ENCODE assay signal across 12 mouse cellular contexts in the genomic region with DNA sequence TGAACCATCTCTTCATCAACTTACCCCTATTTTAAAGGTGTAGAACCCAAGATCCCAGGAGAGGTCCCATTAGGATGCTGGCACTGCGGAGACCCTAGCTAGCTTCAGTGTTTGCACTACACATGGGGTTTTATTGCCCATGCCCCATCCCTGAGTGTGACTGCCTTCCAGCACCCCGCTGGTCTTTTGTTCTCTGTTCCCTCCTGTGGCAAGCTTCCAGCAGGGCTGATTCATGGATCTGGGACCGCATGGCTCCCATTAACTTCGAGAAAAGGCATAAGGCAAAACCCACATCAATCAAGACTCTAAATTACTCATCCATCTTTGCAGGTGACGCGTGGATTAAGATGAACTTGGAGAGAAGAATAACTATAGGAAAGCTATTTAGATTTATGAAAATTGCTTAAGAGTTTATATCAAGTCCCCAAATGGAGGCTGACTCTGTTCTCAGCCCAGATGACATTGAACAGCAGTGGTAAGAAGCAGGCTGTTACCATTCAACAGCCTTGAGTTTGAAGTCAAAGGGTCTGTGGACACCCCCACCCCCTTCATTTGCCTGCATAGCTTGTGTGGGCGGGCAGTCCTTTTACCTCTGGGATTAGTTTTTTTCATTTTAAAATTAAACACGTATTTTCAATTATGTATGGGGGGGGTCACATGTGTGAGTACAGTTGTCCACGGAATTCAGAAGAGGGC.
A peak's percentile ranks its signal among the peaks of the same experiment; 100 is the strongest.
DNase-seq lines count a peak whose midpoint lies in the region; ATAC-seq and TF ChIP-seq lines count a peak whose summit lies in the region.
"Had no signal": no experiment of that assay in that cellular context is flagged by ENCODE, and none has a peak within 500 bp of the region (broad histone marks: within the 10 kb centered on the region; RNA-seq: fewer than 3 reads in every experiment).

No protein-coding gene starts in this region.

- ATAC-seq in cerebellum, adult (ENCODE audit: insufficient number of reproducible peaks, low FRiP score, low TSS enrichment) = no peak
- no peak for ATAC-seq in limb, embryonic 15.5 days (ENCODE audit: insufficient number of reproducible peaks, low FRiP score, low TSS enrichment, low read depth)
- no peak for ATAC-seq in CD4-positive, CD25-positive, alpha-beta regulatory T cell, adult 4 months
- no peak for ATAC-seq in erythroblast, adult 5-6 weeks (replicated peaks; ENCODE audit: low FRiP score, poor library complexity, severe bottlenecking)

- peak overlapping the region; percentile 48; the same call in 1 of the 2 replicates for H3K27ac ChIP-seq in limb, embryonic 15.5 days
- H3K27ac ChIP-seq: heart, adult 2 months; stomach, postnatal 0 days had no signal

- DNase-seq in cerebellum, adult 9-10 months = peak; percentile 1
- peak; percentile 51 for DNase-seq in left cerebral cortex, postnatal 4 days
- no peak for DNase-seq in left cerebral cortex, adult 18-20 months (ENCODE audit: low spot score in 2 of 2)
- peak; percentile 64 for DNase-seq in brain, embryonic 14.5 days (ENCODE audit: low read depth)
- DNase-seq: heart, adult 2 months; kidney, adult 2 months; lung, postnatal 14 days had no signal

- WGBS in limb, embryonic 15.5 days = 34% methylated on average over 9 of the region's 9 CpGs

- H3K4me3 ChIP-seq in limb, embryonic 15.5 days = no peak overlapping the region
- H3K4me3 ChIP-seq: heart, adult 2 months had no signal

- no peaks in the 10 kb centered on the region for H3K36me3 ChIP-seq in limb, embryonic 15.5 days

- TF ChIP-seq CTCF in brain, embryonic 14.5 days (IDR thresholded peaks at IDR 0.05; ENCODE audit: borderline replicate concordance, extremely low read depth, insufficient read depth, insufficient read length) = no peak

- TF ChIP-seq POLR2A in brain, embryonic 14.5 days (IDR thresholded peaks at IDR 0.05; ENCODE audit: borderline replicate concordance, extremely low read depth, insufficient read depth, insufficient read length, poor library complexity, severe bottlenecking) = no peak

- intact Hi-C loops in left cerebral cortex, postnatal 4 days (cut with DNase I) = no loop called here

- no peak overlapping the region for H3K9ac ChIP-seq in limb, embryonic 15.5 days

- H3K27me3 ChIP-seq in limb, embryonic 15.5 days = no peaks in the 10 kb centered on the region

- peaks cover 13% of the 10 kb centered on the region; the same call in 1 of the 2 replicates for H3K4me1 ChIP-seq in limb, embryonic 15.5 days

- no peak overlapping the region for H3K4me2 ChIP-seq in limb, embryonic 15.5 days

- no peaks in the 10 kb centered on the region for H3K9me3 ChIP-seq in limb, embryonic 15.5 days

Comparison
In these comparisons a context has a peak if more than half of its experiments do, and no peak if none do; other contexts are left out.
1. DNase-seq: peak in cerebellum, adult 9-10 months (single experiment), left cerebral cortex, postnatal 4 days (single experiment) and brain, embryonic 14.5 days (single experiment); none in left cerebral cortex, adult 18-20 months (0 of 2).